ENCODE assay signal across 1 mouse cellular context in the genomic region with DNA sequence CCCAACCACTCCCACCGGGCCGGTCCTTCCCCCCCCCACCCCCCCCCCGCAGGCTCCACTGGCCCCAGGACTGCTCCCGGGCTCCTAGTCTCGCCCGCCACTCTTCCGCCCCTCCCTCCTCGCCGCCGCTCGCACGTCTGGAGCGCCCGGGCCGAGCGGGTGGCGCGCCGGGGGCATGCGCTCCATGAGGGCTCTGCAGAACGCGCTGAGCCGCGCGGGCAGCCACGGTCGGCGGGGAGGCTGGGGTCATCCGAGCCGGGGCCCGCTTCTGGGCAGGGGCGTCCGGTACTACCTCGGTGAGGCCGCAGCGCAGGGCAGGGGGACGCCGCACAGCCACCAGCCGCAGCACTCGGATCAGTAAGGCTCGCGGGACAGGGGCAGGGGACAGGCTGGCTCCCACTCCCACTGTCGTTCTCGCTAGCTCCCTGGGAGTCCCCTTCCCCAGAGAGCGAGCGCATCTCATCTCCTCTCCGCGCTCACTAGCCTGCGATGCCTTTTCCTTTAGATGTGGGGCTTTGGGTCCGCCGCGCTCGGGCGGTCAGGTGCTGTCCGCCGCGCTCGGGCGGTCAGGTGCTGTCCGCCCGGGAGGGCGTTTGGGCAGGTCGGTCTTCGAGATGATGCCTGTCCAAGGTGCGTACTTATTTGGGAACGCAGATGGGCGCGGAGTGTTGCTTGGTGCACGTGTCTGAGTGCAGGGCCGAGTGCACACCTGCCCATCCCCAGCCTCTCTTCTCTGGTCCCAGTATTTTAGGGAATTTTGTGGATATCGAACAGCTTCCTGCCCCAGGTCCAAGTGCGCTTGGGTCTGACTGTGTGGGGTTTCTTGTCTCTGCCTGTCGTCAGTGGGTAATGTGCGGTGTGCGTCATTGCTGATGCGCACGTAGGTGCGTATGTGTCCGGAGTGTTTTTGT.
TF ChIP-seq lines count a peak whose summit lies in the region.

No protein-coding gene starts in this region.

TF ChIP-seq in MEL, 35 proteins besides CTCF, POLR2A, EP300 and RAD21:
- TF ChIP-seq ZKSCAN1 (IDR thresholded peaks at IDR 0.05; ENCODE audit: low read depth, low read length) (no peak), MXI1 (IDR thresholded peaks at IDR 0.05; ENCODE audit: low read depth, low read length) (peak; percentile 45), MAX (IDR thresholded peaks at IDR 0.05; ENCODE audit: low read length) (no peak), TCF12 (IDR thresholded peaks at IDR 0.05; ENCODE audit: low read depth, low read length) (no peak), ZNF384 (IDR thresholded peaks at IDR 0.05; ENCODE audit: low read depth, low read length) (no peak), NRF1 (IDR thresholded peaks at IDR 0.05; ENCODE audit: insufficient read depth, low read depth, low read length, poor library complexity, severe bottlenecking) (peak; percentile 52; the same call in 1 of the 2 replicates), MYC (IDR thresholded peaks at IDR 0.05; ENCODE audit: low read depth, low read length) (no peak), UBTF (IDR thresholded peaks at IDR 0.05; ENCODE audit: borderline replicate concordance, insufficient read depth, low read depth, low read length) (0 out of 2 replicates have a peak, but pooled peaks have one; percentile 54), TBP (IDR thresholded peaks at IDR 0.05; ENCODE audit: low read depth, low read length) (no peak)
